Mouse (Mus musculus): Measurements from ENCODE around the gene Vkorc1l1. TPM values are rescaled to one million over a fixed set of nuclear protein-coding genes. Genes with fewer than 3 reads are reported as not detected.
A peak's percentile ranks its signal among the peaks of the same experiment; 100 is the strongest.

Vkorc1l1 gene
- total RNA-seq, 2 experiments from 2014 or later = 42.0 to 44.4 TPM

- DNase-seq = peak; percentile 18 to 28
These were observed 536 bp downstream of the Vkorc1l1 start for GRCm38 (mm10) chr5:129942073-129942939.

GRCm38 (mm10) chr5:129943402-129943801, 1.6 kb downstream of the Vkorc1l1 start:
- DNase-seq = no peak

DNA sequence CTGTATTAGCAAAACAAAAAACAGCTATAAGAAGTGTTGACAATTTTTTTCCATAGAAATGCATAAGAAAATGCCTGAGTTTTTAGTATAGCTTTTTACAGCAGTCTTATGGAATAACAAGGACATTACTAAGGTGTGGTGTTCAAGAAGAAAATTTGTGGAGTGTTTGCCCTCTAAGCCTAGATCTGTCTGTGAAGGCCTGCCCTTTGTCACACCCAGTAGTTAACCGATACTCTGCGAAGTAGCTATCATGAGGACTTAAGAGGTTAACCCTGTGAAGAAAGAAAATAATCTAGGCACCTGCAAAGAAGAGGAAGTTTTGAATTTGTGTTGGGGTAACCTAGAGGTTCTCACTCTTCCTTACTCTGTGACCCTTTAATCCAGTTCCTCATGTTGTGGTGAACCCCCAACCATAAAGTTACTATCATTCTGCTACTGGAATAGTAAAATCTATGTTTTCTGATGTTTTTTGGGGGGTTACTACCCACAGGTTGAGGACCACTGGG, 5.8 kb downstream of the Vkorc1l1 start:
- DNase-seq = no peak

- DNase-seq = no peak
These were observed 10.4 kb downstream of the Vkorc1l1 start for GRCm38 (mm10) chr5:129952143-129952542.

GRCm38 (mm10) chr5:129954473-129955254, 12.9 kb downstream of the Vkorc1l1 start:
- no peak for DNase-seq

DNA sequence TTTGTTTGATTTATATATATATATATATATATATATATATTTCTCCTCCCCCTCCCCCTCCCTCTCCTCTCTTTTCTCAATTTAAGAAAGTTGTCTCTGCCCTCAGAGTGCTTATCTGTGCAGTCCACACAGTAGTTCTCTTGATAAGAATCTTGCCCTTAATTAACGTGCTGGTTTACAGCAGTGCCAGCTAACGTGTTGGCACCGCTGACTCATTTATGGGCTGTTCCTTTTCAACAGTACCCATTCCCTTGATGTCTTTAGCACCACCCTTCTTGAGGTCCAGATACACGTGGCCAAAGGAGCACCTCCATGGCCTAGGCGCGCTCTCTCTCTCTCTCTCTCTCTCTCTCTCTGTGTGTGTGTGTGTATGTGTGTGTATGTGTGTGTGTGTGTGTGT, 14.0 kb downstream of the Vkorc1l1 start:
- DNase-seq = no peak

GRCm38 (mm10) chr5:129963224-129963623, 21.5 kb downstream of the Vkorc1l1 start:
- no peak for DNase-seq

GRCm38 (mm10) chr5:129966448-129966847, 24.7 kb downstream of the Vkorc1l1 start:
- no peak for DNase-seq

DNA sequence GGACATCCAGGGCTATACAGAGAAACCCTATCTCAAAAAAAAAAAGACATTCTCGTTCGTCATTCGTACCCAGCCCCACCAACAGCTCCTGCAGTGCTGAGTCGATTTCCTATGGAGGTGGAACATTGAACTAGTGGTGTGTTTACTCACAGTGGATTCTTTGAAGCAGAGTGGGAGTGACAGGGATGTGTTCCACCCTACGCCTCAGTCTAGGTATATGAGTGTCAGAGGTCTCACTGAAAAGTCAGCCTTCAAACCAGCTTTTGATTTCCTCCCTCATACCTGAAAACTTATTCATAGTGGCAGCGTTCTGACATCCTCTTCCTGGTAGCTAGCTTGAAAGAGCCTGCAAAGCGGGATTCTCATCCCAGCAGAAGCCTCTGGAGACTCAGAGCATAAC, 26.6 kb downstream of the Vkorc1l1 start:
- DNase-seq = no peak

- DNase-seq = no peak
These were observed 29.7 kb downstream of the Vkorc1l1 start for GRCm38 (mm10) chr5:129971491-129971890.

DNA sequence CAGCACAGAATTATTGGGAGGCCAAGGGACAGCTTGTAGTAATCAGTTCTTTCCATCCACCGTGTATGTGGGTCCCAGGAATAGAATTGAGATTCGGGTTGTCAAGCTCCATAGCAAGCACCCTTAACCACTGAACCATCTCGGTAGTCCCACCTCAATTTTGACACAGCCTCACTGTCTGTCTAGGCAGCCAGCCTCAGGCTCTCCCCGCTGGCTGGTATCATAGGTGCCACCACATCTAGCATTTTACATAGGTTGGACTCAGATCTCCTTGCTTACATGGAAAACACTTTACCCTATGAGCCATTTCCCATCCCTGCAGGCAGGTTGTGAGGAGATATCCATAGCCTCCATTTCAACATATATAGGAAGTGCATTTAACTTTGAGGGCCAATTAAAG, 32.6 kb downstream of the Vkorc1l1 start:
- DNase-seq = no peak

- DNase-seq = no peak
These were observed 33.1 kb downstream of the Vkorc1l1 start for GRCm38 (mm10) chr5:129974866-129975311.

- no peak for DNase-seq
These were observed 36.0 kb downstream of the Vkorc1l1 start for GRCm38 (mm10) chr5:129977768-129978167.

DNA sequence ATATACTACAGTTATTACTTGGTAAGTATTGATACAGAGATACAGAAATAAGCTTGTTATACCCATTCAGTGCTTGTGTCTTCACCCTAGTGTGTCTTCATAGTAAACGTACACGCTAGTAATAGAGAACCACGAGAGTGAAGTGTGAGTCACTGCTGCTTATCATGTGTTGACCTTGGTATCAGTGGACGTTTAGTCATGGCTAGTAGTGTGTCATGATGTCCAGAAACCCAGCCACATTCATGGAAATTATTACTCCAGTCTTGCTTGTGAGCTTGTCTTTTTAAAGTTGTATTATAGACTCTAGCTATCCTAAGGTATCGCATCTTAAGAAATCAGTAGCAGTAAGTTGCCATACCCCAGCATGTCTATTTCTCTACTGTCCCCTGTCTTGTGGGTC, 36.8 kb downstream of the Vkorc1l1 start:
- no peak for DNase-seq

- no peak for DNase-seq
These were observed 38.4 kb downstream of the Vkorc1l1 start for GRCm38 (mm10) chr5:129980216-129980615.

- no peak for DNase-seq
These were observed 47.6 kb downstream of the Vkorc1l1 start for GRCm38 (mm10) chr5:129989376-129989775.

DNA sequence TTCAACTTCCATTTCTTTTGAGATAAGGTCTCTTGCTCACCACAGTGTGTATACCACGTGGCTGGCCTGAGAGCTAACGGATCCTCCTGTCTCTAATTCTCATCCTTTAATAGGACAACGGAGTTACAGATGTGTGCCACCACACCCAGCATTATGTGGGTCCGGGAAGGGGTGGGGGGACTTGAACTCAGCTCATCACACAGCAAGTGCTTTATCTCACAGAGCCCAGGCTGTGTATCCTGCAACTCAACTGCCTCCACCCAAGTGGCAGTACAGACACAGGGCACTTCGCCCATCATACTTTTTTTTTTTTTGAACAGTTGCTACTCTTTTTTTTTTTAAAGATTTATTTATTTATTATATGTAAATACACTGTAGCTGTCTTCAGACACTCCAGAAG, 50.1 kb downstream of the Vkorc1l1 start:
- no peak for DNase-seq

- DNase-seq = no peak
These were observed 51.6 kb downstream of the Vkorc1l1 start for GRCm38 (mm10) chr5:129993374-129993773.

DNA sequence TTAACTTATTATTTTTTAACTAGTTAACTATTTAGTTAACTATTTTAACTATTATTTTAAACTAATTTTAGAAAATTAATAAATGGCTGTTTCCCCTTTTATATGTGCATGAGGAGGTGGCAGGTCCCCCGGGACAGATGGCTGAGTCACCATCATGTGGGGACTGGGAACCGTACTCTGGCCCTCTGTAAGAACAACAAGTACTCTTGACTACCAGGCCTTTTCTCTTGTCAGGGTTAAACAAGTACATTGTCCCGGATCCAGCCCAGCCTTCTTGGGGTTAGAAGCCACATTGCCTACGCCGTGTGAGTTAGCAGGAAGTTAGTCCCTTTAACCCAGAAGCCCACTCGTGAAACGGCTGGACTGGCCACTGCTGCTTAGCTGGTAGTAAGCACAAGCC, 53.2 kb downstream of the Vkorc1l1 start:
- DNase-seq = no peak

GRCm38 (mm10) chr5:129997700-129998099, 55.9 kb downstream of the Vkorc1l1 start:
- DNase-seq = no peak

DNA sequence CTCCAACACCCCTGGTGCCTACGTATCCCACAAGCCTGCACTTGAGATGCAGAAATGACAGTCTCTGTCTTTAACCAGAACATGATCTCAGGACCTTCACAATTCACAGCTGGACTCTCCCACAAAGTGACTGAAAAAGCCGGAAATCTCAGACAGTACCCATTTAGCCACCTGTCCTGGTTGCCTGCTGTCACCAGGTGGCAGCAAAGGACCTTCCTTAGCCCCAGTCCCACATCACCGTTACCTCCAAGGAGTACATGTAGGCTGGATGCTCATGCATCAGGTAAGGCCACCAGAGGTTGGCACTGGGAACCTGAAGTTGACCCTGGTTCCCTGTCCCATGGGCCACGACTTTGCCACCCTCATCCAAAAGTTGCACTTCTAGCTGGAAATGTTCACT, 57.3 kb downstream of the Vkorc1l1 start:
- DNase-seq = peak in 1 of 2 experiments; percentile 30

DNA sequence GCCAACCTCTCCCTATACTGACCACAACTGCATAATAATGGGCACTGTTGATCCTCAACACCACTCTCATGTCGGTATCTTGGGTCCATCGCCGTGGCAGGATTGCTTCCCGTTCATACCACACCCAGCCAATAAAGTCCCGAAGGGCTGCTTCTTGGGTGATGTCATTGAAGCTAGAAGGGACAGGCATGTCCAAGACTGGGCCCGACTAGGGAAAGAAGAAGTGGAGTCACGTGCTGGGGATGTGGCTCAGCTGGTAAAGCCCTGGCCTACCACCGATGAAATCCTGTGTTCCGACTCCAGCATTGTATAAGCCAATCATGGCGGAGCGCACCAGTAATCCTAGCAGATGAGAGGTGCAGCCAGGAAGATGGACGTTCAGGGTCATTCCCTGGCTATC, 59.0 kb downstream of the Vkorc1l1 start:
- no peak for DNase-seq

- DNase-seq = no peak
These were observed 59.7 kb downstream of the Vkorc1l1 start for GRCm38 (mm10) chr5:130001356-130001987.
